Mouse (Mus musculus): ENCODE measurements around the gene Emc10.

DNA sequence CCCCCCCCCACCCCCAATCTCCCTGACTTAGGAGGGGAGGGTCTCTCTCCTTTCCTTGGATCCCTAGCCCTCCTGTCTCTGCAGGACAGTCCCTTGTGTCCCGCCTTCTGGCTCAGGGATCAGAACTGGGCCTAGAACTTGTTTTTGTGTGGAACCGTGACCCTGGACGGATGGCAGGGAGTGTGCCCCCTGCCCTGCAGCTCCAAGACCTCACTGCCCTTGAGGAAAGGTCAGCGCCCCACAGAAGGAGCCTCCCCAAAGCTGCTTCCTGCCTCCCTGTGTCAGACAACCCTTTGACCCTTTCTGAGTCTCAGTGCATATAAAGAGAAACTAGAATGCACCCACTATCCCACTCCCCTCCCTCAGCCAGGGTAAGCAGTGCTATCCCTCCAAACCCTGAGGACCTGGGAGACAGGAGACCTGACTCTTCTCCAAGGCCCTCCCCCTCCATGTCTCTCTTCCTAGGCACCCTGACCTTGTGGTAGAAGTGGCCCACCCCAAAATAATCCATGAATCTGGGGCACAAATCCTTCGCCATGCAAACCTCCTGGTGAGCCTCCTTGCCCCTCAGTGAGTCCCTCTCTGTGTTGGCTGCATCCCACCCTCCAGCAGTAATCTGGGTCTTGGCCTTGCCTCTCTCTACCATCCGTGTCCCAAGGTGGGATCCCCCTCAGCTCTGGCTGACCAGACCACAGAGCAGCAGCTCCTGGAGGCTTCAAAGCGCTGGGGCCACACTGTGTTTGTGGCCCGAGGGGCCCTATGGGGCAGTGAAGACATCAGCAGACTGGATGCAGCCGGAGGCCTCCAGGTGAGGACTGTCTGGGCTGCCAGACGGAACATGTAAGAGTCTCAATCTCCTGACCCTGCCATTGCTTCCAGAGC, 30.1 kb downstream of the Emc10 start:
- no peak for TF ChIP-seq CTCF (IDR thresholded peaks at IDR 0.05; ENCODE audit: low read depth, low read length)
- TF ChIP-seq POLR2A (IDR thresholded peaks at IDR 0.05; ENCODE audit: insufficient read depth, low read length), result no peak
- TF ChIP-seq EP300 (IDR thresholded peaks at IDR 0.05; ENCODE audit: insufficient read depth, low read depth, low read length), result no peak
